ENCODE assay signal across 9 mouse cellular contexts in the genomic region with DNA sequence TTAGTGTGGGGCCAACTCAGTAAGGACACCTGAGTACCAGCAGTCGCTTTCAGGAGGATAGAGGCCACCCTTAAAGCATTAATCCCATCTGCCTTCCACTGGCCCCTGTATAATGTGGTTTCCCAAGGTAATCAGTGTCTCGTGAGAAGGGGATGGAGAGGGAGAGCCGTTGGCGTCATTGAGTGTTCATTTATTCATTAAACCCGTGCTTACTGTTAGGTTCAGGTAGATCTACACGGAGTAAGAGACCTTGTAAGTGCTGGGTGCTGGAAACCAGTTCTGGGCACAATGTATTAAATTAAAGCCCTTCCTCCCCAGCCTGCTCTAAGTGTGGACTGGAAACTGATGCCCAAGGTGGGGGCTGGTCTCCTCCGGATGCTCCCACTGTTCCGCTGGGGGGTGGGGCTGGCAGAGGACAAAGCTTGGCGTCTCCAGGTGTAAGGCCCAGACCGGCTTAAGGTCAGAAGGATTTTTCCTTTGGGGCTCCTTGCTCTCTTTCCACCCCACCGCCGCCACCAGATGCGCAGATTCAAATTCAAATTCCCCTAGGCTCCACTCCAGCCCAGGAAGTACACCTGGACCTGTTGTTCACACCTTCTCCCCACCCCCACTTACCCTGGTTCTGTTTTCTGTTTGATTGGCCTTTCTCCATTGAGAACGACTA. TPM values are rescaled to one million over a fixed set of nuclear protein-coding genes. Genes with fewer than 3 reads are reported as not detected.
DNase-seq lines count a peak whose midpoint lies in the region; ATAC-seq and TF ChIP-seq lines count a peak whose summit lies in the region.
"Had no signal": no experiment of that assay in that cellular context is flagged by ENCODE, and none has a peak within 500 bp of the region (broad histone marks: within the 10 kb centered on the region; RNA-seq: fewer than 3 reads in every experiment).

No protein-coding gene starts in this region.

- peak overlapping the region; percentile 73 for H3K4me3 ChIP-seq in heart, embryonic 13.5 days
- peak overlapping the region; percentile 91 for H3K4me3 ChIP-seq in ES-Bruce4 (ENCODE audit: low read depth, low read length)
- H3K4me3 ChIP-seq in embryonic fibroblast, embryonic 13.5 days (ENCODE audit: insufficient read depth, low read length): peak overlapping the region; percentile 81
- peak overlapping the region; percentile 62; the same call in 1 of the 2 replicates for H3K4me3 ChIP-seq in liver, embryonic 13.5 days (replicated peaks)

- DNase-seq in heart, postnatal 25 days (ENCODE audit: low spot score): no peak
- no peak for DNase-seq in liver, embryonic 13.5 days
- no peak for DNase-seq in cerebellum, postnatal 25 days
- no peak for DNase-seq in c-Kit-positive CD71-positive TER-119-positive erythroid progenitor cells, embryonic 14.5 days (ENCODE audit: low spot score)
- DNase-seq: thymus, postnatal 14 days had no signal

- no peaks in the 10 kb centered on the region for H3K27me3 ChIP-seq in heart, embryonic 13.5 days (replicated peaks)
- no peaks in the 10 kb centered on the region for H3K27me3 ChIP-seq in ES-Bruce4 (ENCODE audit: control insufficient read depth, insufficient read depth, low read length, poor library complexity, severe bottlenecking)
- H3K27me3 ChIP-seq in liver, embryonic 13.5 days: peaks cover 77% of the 10 kb centered on the region

- intact Hi-C loops in heart, postnatal 25 days (cut with DNase I): no loop called here

- H3K36me3 ChIP-seq in heart, embryonic 13.5 days: no peaks in the 10 kb centered on the region
- H3K36me3 ChIP-seq in ES-Bruce4 (ENCODE audit: control insufficient read depth, insufficient read depth, low read length, poor library complexity, severe bottlenecking): peaks cover 2% of the 10 kb centered on the region; the same call in 1 of the 2 replicates
- H3K36me3 ChIP-seq in liver, embryonic 13.5 days: no peaks in the 10 kb centered on the region

- peak overlapping the region; percentile 95 for H3K4me2 ChIP-seq in heart, embryonic 13.5 days
- no peak overlapping the region for H3K4me2 ChIP-seq in liver, embryonic 13.5 days

- TF ChIP-seq POLR2A in ES-Bruce4 (IDR thresholded peaks at IDR 0.05; ENCODE audit: insufficient read depth, low read length): no peak
- no peak for TF ChIP-seq POLR2A in embryonic fibroblast, embryonic 13.5 days (IDR thresholded peaks at IDR 0.05; ENCODE audit: low read depth, low read length)

- no peak for TF ChIP-seq CTCF in ES-Bruce4 (IDR thresholded peaks at IDR 0.05; ENCODE audit: low read depth, low read length)
- no peak for TF ChIP-seq CTCF in embryonic fibroblast, embryonic 13.5 days (IDR thresholded peaks at IDR 0.05; ENCODE audit: borderline replicate concordance, insufficient read depth, low read length)

- H3K9ac ChIP-seq in heart, embryonic 13.5 days: peak overlapping the region; percentile 92
- peak overlapping the region; percentile 98 for H3K9ac ChIP-seq in ES-Bruce4 (ENCODE audit: low read depth, poor library complexity, severe bottlenecking)
- H3K9ac ChIP-seq in liver, embryonic 13.5 days: no peak overlapping the region

- WGBS in heart, embryonic 13.5 days: 39% methylated on average over 14 of the region's 14 CpGs
- WGBS in liver, embryonic 13.5 days (ENCODE audit: insufficient replicate concordance): 64% methylated on average over 14 of the region's 14 CpGs

- peaks cover 93% of the 10 kb centered on the region for H3K4me1 ChIP-seq in heart, embryonic 13.5 days
- peaks cover 6% of the 10 kb centered on the region for H3K4me1 ChIP-seq in ES-Bruce4 (ENCODE audit: control insufficient read depth, insufficient read depth, low read length)
- peaks cover 40% of the 10 kb centered on the region for H3K4me1 ChIP-seq in embryonic fibroblast, embryonic 13.5 days (ENCODE audit: control insufficient read depth, insufficient read depth, low read length)
- peaks cover 83% of the 10 kb centered on the region for H3K4me1 ChIP-seq in liver, embryonic 13.5 days (replicated peaks)

- peak; percentile 99; the same call in 1 of the 2 replicates for TF ChIP-seq EP300 in ES-Bruce4 (IDR thresholded peaks at IDR 0.05; ENCODE audit: insufficient read depth, low read depth, low read length)

- H3K27ac ChIP-seq in heart, embryonic 13.5 days (replicated peaks): peak overlapping the region; percentile 96
- peak overlapping the region; percentile 99 for H3K27ac ChIP-seq in ES-Bruce4 (ENCODE audit: insufficient read depth, low read length)
- peak overlapping the region; percentile 95; the same call in 1 of the 2 replicates for H3K27ac ChIP-seq in embryonic fibroblast, embryonic 13.5 days (ENCODE audit: insufficient read depth, low read length)
- H3K27ac ChIP-seq in liver, embryonic 13.5 days: no peak overlapping the region

- no peak for ATAC-seq in heart, embryonic 13.5 days (ENCODE audit: extremely low read depth, insufficient number of reproducible peaks, low FRiP score, low TSS enrichment)
- ATAC-seq in liver, embryonic 13.5 days (ENCODE audit: low read depth): no peak
- ATAC-seq in frontal cortex, adult (ENCODE audit: low TSS enrichment): no peak

- H3K9me3 ChIP-seq in heart, embryonic 13.5 days: no peaks in the 10 kb centered on the region
- H3K9me3 ChIP-seq in ES-Bruce4 (replicated peaks; ENCODE audit: control insufficient read depth, insufficient read depth, low read length, poor library complexity, severe bottlenecking): no peaks in the 10 kb centered on the region
- H3K9me3 ChIP-seq in liver, embryonic 13.5 days (replicated peaks): no peaks in the 10 kb centered on the region

RNA-seq across cellular contexts. Expression of gene Ahdc1, which starts 29.3 kb away (rescaled TPM):
- 6.5 and 6.9 TPM in 2 replicates for polyA plus RNA-seq in heart, embryonic 13.5 days (2015; fragmentation: Nextera tagmentation; extraction: Ambion mirVana)
- total RNA-seq in heart, postnatal 25 days (2021): 10 to 100 TPM; 43.2 to 50.4 TPM
- polyA plus RNA-seq in ES-Bruce4 (2011; ENCODE audit: insufficient read depth, insufficient read length, low read depth, missing spikeins): 88.2 and 102 TPM in 2 replicates
- polyA plus RNA-seq in embryonic fibroblast, embryonic 13.5 days (2011; ENCODE audit: insufficient read length, low read depth, missing spikeins): 37.5 and 46.0 TPM in 2 replicates
- 1.3 and 1.4 TPM in 2 replicates for polyA plus RNA-seq in liver, embryonic 13.5 days (2015; fragmentation: Nextera tagmentation; extraction: Ambion mirVana)
